Mouse (Mus musculus) common myeloid progenitor, adult 5-6 weeks (primary cell): ENCODE measurements around the gene Nup205. TPM values are rescaled to one million over a fixed set of nuclear protein-coding genes. Genes with fewer than 3 reads are reported as not detected.

Source experiments
- ATAC-seq: replicated peaks from 2 replicates; pipeline ENCODE4 v1.8.0; 2016; ENCODE audit warnings: low read depth, mild to moderate bottlenecking, moderate TSS enrichment, inconsistent platforms; ENCODE audit not compliant: poor library complexity, severe bottlenecking
- total RNA-seq: library from RNA; stranded (forward); fragments of 200-1000, 187-1606 nt; gene quantifications from 2 replicates; pipeline ENCODE4 v1.2.3, GENCODE M21; 2017

The Nup205 gene
- total RNA-seq, 1 experiment from 2014 or later, result 108 TPM

DNA sequence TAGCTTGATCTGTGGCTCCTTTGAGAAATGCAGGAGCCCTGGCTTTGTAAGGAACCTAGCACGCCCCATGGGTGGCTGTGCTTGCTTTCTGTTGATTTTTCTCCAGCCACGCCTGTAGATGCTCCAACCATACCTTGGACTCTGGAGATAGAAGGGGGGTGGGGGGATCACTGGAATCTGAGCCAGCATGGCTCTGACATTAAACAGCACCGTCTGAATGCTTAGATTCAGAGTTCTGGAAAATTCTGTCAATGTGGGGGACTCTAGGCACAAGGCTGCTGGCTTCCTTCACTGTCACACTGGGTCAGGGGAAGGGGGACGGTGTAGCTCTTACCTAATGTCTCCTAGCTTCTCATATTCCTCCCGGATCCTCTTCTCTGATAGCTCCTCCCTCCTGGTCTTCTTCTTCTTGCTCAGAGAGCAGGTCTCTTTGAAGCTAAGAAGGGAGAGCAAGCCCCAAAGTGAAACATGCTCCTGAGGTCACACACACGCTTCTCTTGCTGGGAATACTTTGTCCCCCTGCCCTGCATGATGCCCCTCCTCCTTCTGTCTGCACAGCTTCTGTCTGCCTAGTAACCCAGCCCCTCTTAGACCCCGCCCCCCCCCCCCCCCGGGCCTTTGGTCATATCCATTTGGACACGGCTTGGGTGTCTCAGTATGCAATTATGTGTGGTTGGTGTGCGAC lies 100.8 kb downstream of the Nup205 start:
- no peak for ATAC-seq

DNA sequence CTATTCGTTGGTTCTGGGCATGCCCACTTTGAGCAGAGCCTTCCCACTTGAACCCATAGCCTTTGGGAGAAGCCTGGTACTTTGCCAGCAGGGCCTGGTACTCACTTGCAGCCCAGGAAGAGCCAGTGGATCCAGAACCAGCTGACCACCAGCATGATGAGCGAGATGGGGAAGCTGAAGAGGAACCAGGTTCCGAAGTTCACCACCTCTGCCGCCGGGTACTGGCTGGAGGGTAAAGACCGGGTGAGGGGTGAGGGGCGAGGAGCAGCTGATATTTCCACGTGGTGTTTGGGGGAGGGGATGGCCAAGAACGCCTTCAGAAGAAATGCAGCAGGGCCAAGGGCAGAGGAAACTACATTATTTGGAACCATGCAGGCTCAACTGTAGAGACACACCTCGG lies 102.1 kb downstream of the Nup205 start:
- no peak for ATAC-seq

DNA sequence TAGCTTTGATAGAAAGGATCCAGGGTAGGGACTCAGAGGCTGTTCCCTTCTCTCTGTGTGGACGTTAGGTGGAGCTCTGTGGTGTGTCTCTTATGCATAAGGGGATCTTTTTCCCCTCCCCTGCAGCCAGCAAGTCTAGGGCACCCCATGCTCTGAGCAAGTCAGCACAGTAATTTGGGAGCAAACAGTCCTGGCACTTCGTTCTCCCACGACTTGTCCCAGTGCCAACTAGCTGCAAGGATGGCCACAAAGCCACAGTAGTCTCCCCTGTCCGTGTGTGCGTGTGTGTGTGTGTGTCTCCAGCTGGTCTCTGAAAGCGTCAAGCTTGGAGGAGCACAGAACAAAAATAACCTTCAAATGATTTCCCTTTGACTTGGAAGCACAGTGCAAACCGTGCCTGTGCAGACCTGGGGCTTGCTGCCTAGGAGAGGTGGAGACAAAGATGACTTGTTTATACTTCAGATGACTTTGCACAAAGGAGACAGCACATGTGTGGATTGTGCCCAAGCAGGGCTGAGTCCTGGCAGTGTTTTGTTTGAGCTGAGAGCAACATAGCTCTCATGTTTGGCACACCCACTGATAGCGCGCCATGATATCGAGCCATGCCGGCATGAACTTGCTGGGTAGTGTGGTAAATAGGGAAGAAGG lies 111.0 kb downstream of the Nup205 start:
- ATAC-seq, result peak; percentile 62

DNA sequence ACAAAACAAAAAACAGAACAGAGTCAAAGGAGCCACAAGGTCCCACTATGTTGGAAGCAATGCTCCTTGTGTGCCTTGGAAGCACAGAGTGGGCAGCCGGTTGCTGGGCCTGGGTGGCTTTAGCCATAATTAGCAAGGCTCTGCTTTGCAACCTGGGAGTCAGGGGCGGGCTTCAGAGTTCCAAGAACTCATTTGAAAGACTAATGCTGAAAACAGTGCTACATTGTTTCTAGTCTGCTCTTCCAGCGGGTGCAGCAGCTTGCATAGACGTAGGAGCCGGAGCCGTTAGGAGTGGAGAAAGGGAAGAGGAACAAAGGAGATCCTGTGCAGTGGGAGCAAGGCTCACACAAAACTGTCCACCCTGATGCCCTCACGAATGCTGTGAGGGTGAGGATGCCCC lies 111.7 kb downstream of the Nup205 start:
- ATAC-seq, result 0 out of 2 replicates have a peak, but pooled peaks have one; percentile 24

DNA sequence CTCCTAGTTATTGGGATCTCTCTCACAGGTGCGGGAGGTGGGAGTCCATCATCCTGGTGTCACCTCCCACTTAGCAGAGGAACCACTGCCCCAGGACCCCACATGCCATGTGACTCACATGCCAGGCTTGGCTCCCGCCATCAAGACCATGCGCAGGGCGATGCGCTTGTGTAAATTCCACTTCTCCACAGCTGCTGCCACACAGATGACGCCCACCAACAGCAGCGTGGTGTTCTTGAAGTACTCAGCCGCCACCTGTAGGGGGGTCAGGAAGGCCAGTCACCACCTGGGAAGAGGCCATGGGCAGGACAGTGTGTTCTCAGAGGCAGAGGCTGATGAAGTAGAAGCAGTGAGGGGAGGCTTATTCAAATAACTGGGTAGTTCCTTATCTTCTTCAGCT lies 112.5 kb downstream of the Nup205 start:
- ATAC-seq, result no peak

DNA sequence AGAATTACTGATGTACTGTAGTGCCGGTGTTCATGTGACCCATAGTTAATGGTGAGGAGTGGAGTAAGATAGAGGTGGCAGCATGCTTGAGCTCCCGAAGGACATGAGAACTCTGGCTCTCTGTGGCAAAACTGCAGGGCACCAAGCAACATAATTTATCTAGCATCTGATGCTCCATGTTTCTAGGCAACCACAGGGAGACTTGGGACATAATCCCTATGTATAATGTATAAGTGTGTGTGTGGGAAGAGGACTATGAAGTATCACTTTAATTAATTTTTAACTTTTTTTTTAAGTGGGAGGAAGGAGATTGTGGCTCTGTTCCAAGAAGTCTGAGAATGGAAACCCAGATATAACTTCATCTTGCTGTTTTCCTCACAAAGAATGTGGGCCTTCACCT lies 117.7 kb downstream of the Nup205 start:
- ATAC-seq, result no peak

DNA sequence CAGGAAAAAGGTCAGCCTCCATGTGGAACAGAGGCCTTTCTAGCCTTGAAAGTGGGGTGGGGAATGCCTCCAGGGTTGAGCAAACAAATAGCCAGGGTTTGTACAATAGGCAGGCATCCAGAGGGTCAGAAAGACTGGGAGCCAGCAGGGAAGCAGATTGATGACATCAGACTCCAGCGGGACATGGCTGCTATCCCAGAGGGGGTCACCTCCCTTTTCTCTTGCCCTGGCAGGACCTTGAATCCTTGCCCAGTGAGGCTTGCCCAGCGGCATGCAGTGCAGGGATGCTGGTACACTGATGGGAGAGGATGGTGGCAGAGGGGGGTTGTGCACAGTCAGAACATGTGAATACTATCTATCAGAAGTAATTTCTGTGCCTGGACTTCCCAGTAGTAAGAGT lies 119.8 kb downstream of the Nup205 start:
- ATAC-seq, result no peak

Other genes with a start within 250 kb of the Nup205 start
- 0.18 and 0.39 TPM in 2 replicates for gene Slc23a4, start 189.0 kb upstream of the Nup205 start, total RNA-seq
- gene Cnot4, start 43.7 kb upstream of the Nup205 start, total RNA-seq, result 32.7 and 37.0 TPM in 2 replicates
- gene Slc13a4, start 130.7 kb downstream of the Nup205 start, total RNA-seq, result not detected in 2 replicates
- gene Fam180a, start 148.7 kb downstream of the Nup205 start, total RNA-seq, result not detected in 2 replicates